Mouse (Mus musculus): Measurements from ENCODE around the gene Suds3.

GRCm38 (mm10) chr5:117158335-117159018, 42.6 kb upstream of the Suds3 start:
- TF ChIP-seq MAFK (IDR thresholded peaks at IDR 0.05; ENCODE audit: insufficient read depth, low read depth, low read length) (no peak), CHD2 (IDR thresholded peaks at IDR 0.05; ENCODE audit: low read depth, low read length) (no peak), ZNF384 (IDR thresholded peaks at IDR 0.05; ENCODE audit: low read depth, low read length) (no peak), HCFC1 (IDR thresholded peaks at IDR 0.05; ENCODE audit: borderline replicate concordance, insufficient read depth, low read length) (no peak), ZC3H11A (IDR thresholded peaks at IDR 0.05; ENCODE audit: borderline replicate concordance, low read depth, low read length) (no peak)
